Mouse (Mus musculus) brown adipose tissue, adult 24 weeks (tissue): ENCODE results near the gene AU015836. TPM values are rescaled to one million over a fixed set of nuclear protein-coding genes. Genes with fewer than 3 reads are reported as not detected.
"Not testable (repeated sequence)": the region's sequence is repeated elsewhere in the genome, so short reads cannot be mapped to it uniquely, and the experiment has no call there.

Experiments used
- H3K27ac ChIP-seq: fragments of 200-500 bp; replicated peaks from 2 replicates; pipeline ENCODE4 v1.5.1; 2012; ENCODE audit warnings: low read depth, mild to moderate bottlenecking, low read length
- H3K4me1 ChIP-seq: fragments of 200-500 bp; 2 replicates; pipeline ENCODE4 v1.6.1; 2012; ENCODE audit warnings: low read length, mixed read lengths; ENCODE audit not compliant: control insufficient read depth, insufficient read depth, insufficient read length
- H3K4me3 ChIP-seq: fragments of 200-500 bp; 2 replicates; pipeline ENCODE4 v1.5.1; 2012; ENCODE audit warnings: low read depth, mild to moderate bottlenecking, low read length, moderate library complexity; ENCODE audit not compliant: insufficient read depth
- polyA plus RNA-seq: library from polyadenylated mRNA; stranded (reverse); fragments of >200 nt; gene quantifications from 2 replicates; pipeline ENCODE4 v1.2.4, GENCODE M21; 2012; ENCODE audit not compliant: missing spikeins, insufficient read depth, insufficient read length

Gene AU015836
- polyA plus RNA-seq: not detected in 2 replicates

- H3K4me3 ChIP-seq: no peak within 1 kb of the TSS
- H3K4me1 ChIP-seq: no peaks in the 10 kb centered on the region
- no peak within 1 kb of the TSS for H3K27ac ChIP-seq
Observed at GRCm38 (mm10) chrX:93968444-93968843, at the start of gene AU015836. Gene AU015836, plus strand, starts transcription at chrX:93968659.

- no peak overlapping the region for H3K27ac ChIP-seq
- H3K4me3 ChIP-seq: no peak overlapping the region
- H3K4me1 ChIP-seq: no peaks in the 10 kb centered on the region
Observed at GRCm38 (mm10) chrX:93919017-93919416, 49.4 kb upstream of the AU015836 start.

GRCm38 (mm10) chrX:93928379-93928778 lies 40.1 kb upstream of the AU015836 start:
- no peaks in the 10 kb centered on the region for H3K4me1 ChIP-seq
- H3K4me3 ChIP-seq: no peak overlapping the region
- no peak overlapping the region for H3K27ac ChIP-seq

- H3K27ac ChIP-seq: no peak overlapping the region
- H3K4me1 ChIP-seq: no peaks in the 10 kb centered on the region
- H3K4me3 ChIP-seq: no peak overlapping the region
Observed at GRCm38 (mm10) chrX:93928794-93929193, 39.7 kb upstream of the AU015836 start.

DNA sequence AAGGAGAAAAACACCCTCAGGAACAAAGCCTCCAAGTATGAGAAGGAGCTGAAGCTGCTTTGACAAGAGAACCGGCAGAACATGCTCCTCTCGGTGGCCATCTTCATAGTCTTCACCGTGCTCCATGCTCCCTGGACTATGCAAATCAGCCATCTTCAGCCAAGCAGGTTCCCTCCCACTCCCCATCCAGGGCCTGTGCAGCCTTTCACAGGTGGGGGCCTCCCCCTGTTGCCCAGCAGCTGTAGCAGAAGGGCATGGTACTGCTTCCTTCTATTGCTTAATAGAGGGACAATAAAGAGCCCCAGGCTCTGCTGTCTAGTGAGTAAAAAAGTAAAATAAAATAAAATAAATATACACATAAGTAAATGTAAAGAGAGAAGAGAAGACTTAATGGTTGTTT lies 36.8 kb upstream of the AU015836 start:
- no peak overlapping the region for H3K4me3 ChIP-seq
- no peak overlapping the region for H3K27ac ChIP-seq
- H3K4me1 ChIP-seq: no peaks in the 10 kb centered on the region

DNA sequence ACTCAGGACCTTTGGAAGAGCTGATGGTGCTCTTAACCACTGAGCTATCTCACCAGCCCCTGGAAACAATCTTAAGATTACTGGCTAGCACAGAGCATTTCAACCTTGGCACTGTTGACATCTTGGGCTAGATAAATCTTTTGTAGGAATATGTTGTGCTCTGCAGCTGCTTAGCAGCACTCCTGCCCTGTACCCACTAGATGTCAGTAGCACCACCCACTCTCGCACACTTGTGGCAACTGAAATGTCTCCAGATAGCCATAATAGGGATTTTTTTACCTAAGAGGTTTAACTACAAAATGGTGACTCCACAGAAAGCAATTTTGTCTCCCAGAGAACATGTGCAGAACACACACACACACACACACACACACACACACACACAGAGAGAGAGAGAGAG lies 11.7 kb upstream of the AU015836 start:
- no peak overlapping the region for H3K4me3 ChIP-seq
- no peak overlapping the region for H3K27ac ChIP-seq
- no peaks in the 10 kb centered on the region for H3K4me1 ChIP-seq

DNA sequence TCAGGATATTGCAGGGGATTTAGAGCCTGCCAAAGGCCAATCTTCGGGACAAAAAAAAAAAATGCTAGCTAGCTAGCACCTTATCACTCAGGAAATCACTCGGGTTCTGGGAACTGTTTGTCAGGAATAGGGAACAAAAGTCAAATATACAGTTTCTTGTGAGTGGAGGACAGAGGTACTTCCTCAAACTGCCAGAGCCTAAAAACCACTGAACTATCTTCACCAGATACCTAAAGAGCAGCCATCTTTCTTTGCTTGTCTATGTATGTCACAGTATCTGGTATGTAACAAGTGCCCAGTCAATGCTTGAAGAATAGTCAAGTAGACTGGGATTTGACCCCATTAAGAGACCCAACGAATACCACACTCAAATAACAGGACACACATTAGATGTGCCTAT lies 10.0 kb upstream of the AU015836 start:
- Histone ChIP-seq H3K4me3 (no peak overlapping the region), H3K4me1 (no peaks in the 10 kb centered on the region), H3K27ac (no peak overlapping the region)

- no peak overlapping the region for H3K4me3 ChIP-seq
- no peak overlapping the region for H3K27ac ChIP-seq
- H3K4me1 ChIP-seq: no peaks in the 10 kb centered on the region
Observed at GRCm38 (mm10) chrX:93980341-93980740, 11.9 kb downstream of the AU015836 start.

DNA sequence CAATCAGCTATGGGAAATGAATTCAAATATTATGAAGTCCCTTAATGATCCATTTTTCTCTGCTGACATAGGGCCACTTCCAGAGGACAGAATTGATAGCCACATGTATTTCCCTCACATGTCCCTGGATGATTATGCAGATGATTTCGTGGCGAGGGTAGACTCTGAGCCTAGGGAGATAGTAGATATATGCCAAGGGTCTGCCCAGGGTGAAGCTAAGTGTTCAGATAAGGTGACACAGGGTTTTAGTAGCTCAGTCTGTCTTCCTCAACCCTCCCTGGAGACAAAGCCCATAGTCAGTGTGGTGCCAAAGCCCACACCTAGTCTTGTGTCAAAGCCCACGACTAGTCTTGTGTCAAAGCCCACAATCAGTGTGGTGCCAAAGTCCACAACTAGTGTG lies 13.7 kb downstream of the AU015836 start:
- no peaks in the 10 kb centered on the region for H3K4me1 ChIP-seq
- no peak overlapping the region for H3K4me3 ChIP-seq
- no peak overlapping the region for H3K27ac ChIP-seq

- not testable (repeated sequence) for H3K4me1 ChIP-seq, H3K4me3 ChIP-seq, H3K27ac ChIP-seq
Observed at GRCm38 (mm10) chrX:93985096-93985495, 16.6 kb downstream of the AU015836 start.

- Histone ChIP-seq H3K4me3 (no peak overlapping the region), H3K27ac (no peak overlapping the region), H3K4me1 (no peaks in the 10 kb centered on the region)
Observed at GRCm38 (mm10) chrX:94006991-94007390, 38.5 kb downstream of the AU015836 start.

GRCm38 (mm10) chrX:94009442-94009841 lies 41.0 kb downstream of the AU015836 start:
- Histone ChIP-seq H3K4me3 (no peak overlapping the region), H3K27ac (no peak overlapping the region), H3K4me1 (no peaks in the 10 kb centered on the region)

DNA sequence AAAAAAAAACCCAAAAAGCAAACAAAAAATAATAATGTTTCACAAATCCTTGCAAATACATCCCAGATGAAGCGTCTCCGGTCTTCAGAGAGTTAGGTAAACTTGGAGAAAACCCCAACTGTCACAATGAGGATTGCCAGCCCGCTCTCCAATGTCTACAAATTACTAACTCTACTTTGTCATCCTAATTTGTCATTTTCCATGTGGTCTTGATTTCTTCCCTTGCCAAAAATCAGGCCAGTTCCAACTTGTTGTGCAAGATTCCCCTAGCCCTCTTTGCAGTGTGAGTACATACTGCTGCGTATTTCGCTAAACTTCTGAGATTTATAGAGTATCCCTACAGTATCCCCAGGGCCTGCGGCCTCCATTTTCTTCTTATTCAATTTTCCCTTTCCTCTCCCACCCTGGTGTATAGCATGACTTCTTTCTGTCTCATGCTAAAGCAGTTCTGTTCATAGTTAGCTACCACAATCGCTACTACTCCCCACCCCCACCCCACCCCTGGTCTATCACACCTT lies 43.3 kb downstream of the AU015836 start:
- H3K27ac ChIP-seq: no peak overlapping the region
- H3K4me3 ChIP-seq: no peak overlapping the region
- no peaks in the 10 kb centered on the region for H3K4me1 ChIP-seq

DNA sequence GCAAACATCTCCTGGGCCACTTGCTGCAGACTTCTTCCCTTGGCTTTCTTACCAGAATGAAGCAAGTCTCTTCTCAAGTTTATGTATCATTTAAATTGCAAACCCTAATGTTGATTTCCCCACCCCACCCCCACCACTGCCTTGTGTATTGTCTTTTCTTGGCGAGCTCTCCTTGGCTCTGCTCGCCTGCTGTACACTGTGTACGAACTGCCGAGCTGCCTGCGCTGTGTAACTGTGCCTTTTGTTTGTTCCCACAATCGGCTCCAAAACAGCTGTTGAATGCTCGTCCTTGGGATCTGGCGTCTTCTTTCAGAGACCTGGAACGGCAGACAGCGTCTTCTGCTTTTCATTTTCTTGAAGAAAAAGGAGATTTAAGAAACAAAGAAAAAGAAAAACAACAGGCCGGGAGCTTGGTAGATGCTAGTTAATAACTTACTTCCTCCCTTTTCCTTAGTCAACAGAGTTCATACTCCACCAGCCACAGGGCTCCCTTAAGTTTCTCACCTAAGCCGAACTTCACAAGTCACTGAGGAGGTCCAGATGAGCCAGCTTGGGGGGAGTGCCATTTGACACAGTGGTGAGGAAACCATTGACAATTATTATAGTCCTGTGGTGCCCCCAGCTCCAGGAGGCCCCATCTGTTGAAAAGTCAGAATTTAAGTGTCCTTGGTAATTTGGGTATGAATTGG lies 44.2 kb downstream of the AU015836 start:
- Histone ChIP-seq H3K27ac (no peak overlapping the region), H3K4me1 (no peaks in the 10 kb centered on the region), H3K4me3 (peak overlapping the region; percentile 35; the same call in 1 of the 2 replicates)

- Histone ChIP-seq H3K4me1 (no peaks in the 10 kb centered on the region), H3K4me3 (no peak overlapping the region), H3K27ac (no peak overlapping the region)
Observed at GRCm38 (mm10) chrX:94016891-94017290, 48.4 kb downstream of the AU015836 start.

DNA sequence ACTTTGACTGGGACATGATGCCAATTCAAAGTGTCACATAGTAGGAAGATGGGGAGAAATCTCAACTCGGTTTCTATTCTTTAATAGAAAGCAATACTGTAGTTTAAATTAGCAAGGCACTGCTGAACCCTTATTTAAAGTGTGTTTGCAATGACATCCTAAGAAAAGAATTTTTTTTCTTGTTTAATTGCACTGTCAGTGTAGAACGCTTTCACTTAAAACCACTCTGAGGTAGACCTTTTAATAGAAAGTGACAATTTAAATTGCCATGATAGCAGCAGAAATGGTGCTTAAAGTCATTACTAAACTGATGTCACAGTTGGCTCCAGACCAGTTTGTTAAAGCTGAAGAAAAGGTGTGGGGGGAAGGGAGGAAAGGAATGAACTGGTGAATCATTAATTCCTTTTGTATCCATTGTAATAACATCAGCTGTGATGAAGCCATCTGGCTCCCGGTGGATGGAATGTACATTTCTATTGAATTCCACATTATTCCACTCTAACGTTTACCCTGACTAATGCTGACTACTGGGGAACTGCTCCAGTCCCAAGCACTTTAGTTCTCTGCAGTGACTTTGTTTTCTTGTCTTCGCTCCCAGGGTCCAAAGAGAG lies 53.9 kb downstream of the AU015836 start:
- H3K27ac ChIP-seq: no peak overlapping the region
- no peaks in the 10 kb centered on the region for H3K4me1 ChIP-seq
- no peak overlapping the region for H3K4me3 ChIP-seq
